Mouse (Mus musculus) limb, embryonic 15.5 days (tissue): Measurements from ENCODE around the gene Arid1b. TPM values are rescaled to one million over a fixed set of nuclear protein-coding genes. Genes with fewer than 3 reads are reported as not detected.
A peak's percentile ranks its signal among the peaks of the same experiment; 100 is the strongest.

Experiments used
- ATAC-seq: fragments of 200-750 bp; cut with Nextera tagmentation; 2 replicates; pipeline ENCODE4 v1.8.0; 2017; ENCODE audit warnings: low read depth, moderate TSS enrichment; ENCODE audit not compliant: insufficient number of reproducible peaks, low FRiP score, low TSS enrichment
- H3K27ac ChIP-seq: fragments of 300-500 bp; sonication (generic); 2 replicates; pipeline ENCODE4 v1.5.1; 2015; ENCODE audit warnings: moderate library complexity, mild to moderate bottlenecking, inconsistent platforms
- H3K27me3 ChIP-seq: fragments of 300-500 bp; sonication (generic); 2 replicates; pipeline ENCODE4 v1.6.1; 2015; ENCODE audit warnings: inconsistent platforms
- H3K36me3 ChIP-seq: fragments of 300-500 bp; sonication (generic); 2 replicates; pipeline ENCODE4 v1.6.1; 2015; ENCODE audit warnings: inconsistent platforms
- H3K4me1 ChIP-seq: fragments of 300-500 bp; sonication (generic); 2 replicates; pipeline ENCODE4 v1.6.1; 2015; ENCODE audit warnings: inconsistent platforms
- H3K4me2 ChIP-seq: fragments of 300-500 bp; sonication (generic); 2 replicates; pipeline ENCODE4 v1.6.1; 2015; ENCODE audit warnings: mild to moderate bottlenecking, inconsistent platforms
- H3K4me3 ChIP-seq: fragments of 300-500 bp; sonication (generic); 2 replicates; pipeline ENCODE4 v1.5.1; 2015; ENCODE audit warnings: mild to moderate bottlenecking, inconsistent platforms
- H3K9ac ChIP-seq: fragments of 300-500 bp; sonication (generic); 2 replicates; pipeline ENCODE4 v1.6.1; 2015; ENCODE audit warnings: inconsistent platforms
- H3K9me3 ChIP-seq: fragments of 300-500 bp; sonication (generic); 2 replicates; pipeline ENCODE4 v1.6.1; 2016; ENCODE audit warnings: inconsistent platforms
- WGBS: fragments of 180-500 bp; shearing (Covaris S2); methylation state at CpG from one replicate; pipeline ENCODE4 v1.1.7; 2015; 5-methylcytosine and 5-hydroxymethylcytosine counted together
- polyA plus RNA-seq: library from polyadenylated mRNA; unstranded; fragments of >200 nt; fragmentation: Nextera tagmentation; extraction: Ambion mirVana; gene quantifications from 2 replicates; pipeline ENCODE4 v1.2.1, GENCODE M21; 2015

Gene Arid1b
- polyA plus RNA-seq, 1 experiment from 2014 or later: 11.4 TPM

DNA sequence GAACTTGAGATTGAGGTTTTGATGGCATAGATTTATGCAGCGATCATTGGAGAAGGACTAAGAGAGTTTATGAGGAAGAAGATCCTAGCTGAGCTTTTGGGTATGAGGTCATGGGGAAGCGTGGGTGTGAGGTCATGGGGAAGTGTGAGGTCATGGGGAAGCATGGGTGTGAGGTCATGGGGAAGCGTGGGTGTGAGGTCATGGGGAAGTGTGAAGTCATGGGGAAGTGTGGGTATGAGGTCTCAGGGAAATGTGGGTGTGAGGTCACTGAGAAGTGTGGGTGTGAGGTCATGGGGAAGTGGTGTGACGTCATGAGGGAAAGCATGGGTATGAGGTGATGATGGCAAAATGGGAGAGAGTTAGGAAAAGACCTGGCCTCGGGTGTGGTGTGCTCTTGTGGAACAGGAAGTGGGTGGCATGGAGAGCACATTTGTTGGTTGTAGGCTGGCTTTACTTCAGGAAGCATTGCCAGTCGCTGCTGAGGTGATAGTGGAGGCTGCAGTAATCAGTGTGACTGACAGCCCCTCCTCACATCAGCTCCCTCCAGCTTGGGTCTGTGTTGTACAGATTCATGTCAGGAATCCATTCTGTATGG, 180.4 kb downstream of the Arid1b start:
- no peak overlapping the region for H3K4me2 ChIP-seq
- no peaks in the 10 kb centered on the region for H3K36me3 ChIP-seq
- H3K4me1 ChIP-seq: peaks cover 45% of the 10 kb centered on the region
- H3K27me3 ChIP-seq: no peaks in the 10 kb centered on the region
- no peak overlapping the region for H3K27ac ChIP-seq
- ATAC-seq: no peak
- WGBS: 69% methylated on average over 6 of the region's 6 CpGs
- H3K9ac ChIP-seq: no peak overlapping the region
- H3K9me3 ChIP-seq: no peaks in the 10 kb centered on the region
- H3K4me3 ChIP-seq: no peak overlapping the region

DNA sequence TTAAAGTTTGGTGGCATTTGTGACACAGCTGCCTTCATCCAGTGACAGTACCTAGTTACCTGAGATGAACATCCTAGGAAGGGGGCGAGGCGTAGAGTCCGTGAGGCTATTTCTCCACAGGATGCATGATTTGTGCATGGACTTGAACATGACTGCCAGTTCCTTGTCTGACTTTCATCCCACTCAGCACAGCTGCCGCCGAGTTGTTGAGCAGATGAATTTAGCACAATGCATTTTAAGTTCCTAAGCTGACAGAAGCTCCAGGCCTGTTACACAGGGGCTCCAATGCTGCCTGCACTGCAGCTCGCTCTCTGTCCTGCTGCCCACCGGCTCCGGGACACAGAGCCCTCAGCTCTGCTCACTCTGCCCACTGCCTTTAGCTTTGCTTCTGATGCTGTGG, 181.4 kb downstream of the Arid1b start:
- 78% methylated on average over 8 of the region's 8 CpGs for WGBS
- Histone ChIP-seq H3K4me2 (no peak overlapping the region), H3K27ac (no peak overlapping the region), H3K4me1 (peaks cover 46% of the 10 kb centered on the region), H3K9me3 (no peaks in the 10 kb centered on the region), H3K4me3 (no peak overlapping the region), H3K9ac (no peak overlapping the region), H3K27me3 (no peaks in the 10 kb centered on the region), H3K36me3 (no peaks in the 10 kb centered on the region)
- ATAC-seq: no peak

DNA sequence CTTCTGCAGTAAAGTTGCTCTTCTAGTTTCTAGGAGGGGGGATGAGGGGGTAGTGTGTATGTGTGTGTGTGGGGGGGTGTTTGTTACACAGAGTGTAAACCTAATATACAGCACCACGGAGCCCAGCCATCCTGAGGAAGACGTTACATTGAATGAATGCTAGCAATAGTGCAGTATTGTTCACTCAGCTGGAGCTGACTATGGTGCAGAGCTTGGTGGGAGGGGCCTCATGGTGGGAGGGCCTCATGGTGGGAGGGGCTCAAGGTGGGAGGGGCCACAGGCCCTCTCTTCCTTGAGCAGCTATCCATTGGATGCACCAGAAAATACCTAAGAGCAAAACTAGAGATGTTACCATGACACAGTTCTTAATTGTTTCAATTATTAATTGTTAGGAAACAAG, 182.2 kb downstream of the Arid1b start:
- Histone ChIP-seq H3K27me3 (no peaks in the 10 kb centered on the region), H3K9ac (no peak overlapping the region), H3K4me3 (no peak overlapping the region), H3K36me3 (no peaks in the 10 kb centered on the region), H3K9me3 (no peaks in the 10 kb centered on the region), H3K4me1 (peaks cover 50% of the 10 kb centered on the region), H3K4me2 (no peak overlapping the region), H3K27ac (no peak overlapping the region)
- ATAC-seq: no peak
- WGBS: 85% methylated on average over 2 of the region's 2 CpGs

DNA sequence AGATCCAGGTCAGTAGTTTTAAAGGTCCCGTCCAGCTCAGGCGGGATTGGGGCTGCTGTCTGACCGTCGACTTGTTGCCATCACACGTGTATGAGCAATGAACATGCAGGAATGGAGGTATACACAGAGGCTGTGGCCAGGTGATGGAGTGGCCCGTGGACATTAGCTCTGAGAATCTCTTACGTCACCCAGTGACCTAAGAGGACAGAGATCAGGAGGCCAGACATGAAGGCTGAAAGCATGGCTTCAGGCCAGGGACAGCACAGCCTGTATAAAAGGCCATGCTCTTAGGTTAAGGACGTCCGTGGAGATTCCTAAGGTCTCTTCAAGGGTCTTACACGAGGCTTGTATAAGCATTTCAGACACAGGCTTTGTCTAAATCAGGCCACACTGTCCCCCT, 184.4 kb downstream of the Arid1b start:
- ATAC-seq: no peak
- H3K27ac ChIP-seq: no peak overlapping the region
- H3K4me3 ChIP-seq: no peak overlapping the region
- no peaks in the 10 kb centered on the region for H3K27me3 ChIP-seq
- H3K4me1 ChIP-seq: peaks cover 54% of the 10 kb centered on the region
- no peak overlapping the region for H3K9ac ChIP-seq
- H3K4me2 ChIP-seq: no peak overlapping the region
- 81% methylated on average over 10 of the region's 10 CpGs for WGBS
- no peaks in the 10 kb centered on the region for H3K9me3 ChIP-seq
- no peaks in the 10 kb centered on the region for H3K36me3 ChIP-seq

DNA sequence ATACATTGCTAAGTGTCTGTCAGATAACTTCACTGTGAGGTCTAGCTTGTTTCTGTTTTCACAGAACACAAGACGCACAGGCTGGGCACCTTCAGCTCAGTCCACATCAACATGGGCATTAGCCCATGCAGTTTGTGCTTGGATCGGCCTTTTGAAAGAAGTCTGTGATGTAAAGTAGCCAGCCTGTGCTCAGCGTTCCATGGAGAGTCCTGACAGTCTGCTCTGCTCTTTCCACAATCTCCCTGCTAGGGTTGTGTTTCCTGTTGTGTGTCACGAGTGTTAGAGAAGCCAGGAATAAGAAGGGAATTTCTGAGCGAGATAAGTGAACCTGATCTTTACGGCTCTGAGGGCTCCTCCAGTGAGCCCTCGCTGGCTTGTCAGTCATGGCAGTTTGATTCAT, 184.9 kb downstream of the Arid1b start:
- H3K4me1 ChIP-seq: peaks cover 54% of the 10 kb centered on the region
- H3K9me3 ChIP-seq: no peaks in the 10 kb centered on the region
- H3K4me3 ChIP-seq: no peak overlapping the region
- no peak overlapping the region for H3K4me2 ChIP-seq
- no peak overlapping the region for H3K9ac ChIP-seq
- no peak for ATAC-seq
- no peaks in the 10 kb centered on the region for H3K36me3 ChIP-seq
- 47% methylated on average over 7 of the region's 7 CpGs for WGBS
- H3K27me3 ChIP-seq: no peaks in the 10 kb centered on the region
- H3K27ac ChIP-seq: no peak overlapping the region

DNA sequence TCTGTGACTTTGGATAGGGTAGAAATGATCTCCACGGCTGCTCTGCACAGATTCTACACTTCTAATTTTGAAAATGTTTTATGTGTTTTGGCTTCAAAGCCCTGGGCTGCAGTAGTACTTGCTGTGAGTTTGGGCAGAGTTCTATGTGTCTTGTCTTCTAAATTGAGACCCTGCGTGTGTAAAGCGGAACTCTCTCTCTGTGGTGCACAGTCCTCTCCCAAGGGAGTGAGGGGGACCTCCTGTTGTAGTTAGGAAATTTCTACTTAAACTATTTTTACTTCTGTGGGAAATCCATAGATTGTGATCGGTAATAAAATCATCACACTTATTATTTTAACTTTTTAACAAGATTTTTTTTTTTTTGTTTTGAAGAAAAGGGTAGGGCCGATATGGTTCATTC, 185.3 kb downstream of the Arid1b start:
- H3K27ac ChIP-seq: no peak overlapping the region
- WGBS: 62% methylated on average over 5 of the region's 5 CpGs
- H3K9ac ChIP-seq: no peak overlapping the region
- no peak overlapping the region for H3K4me2 ChIP-seq
- H3K4me1 ChIP-seq: peaks cover 53% of the 10 kb centered on the region
- no peaks in the 10 kb centered on the region for H3K27me3 ChIP-seq
- no peak for ATAC-seq
- no peaks in the 10 kb centered on the region for H3K36me3 ChIP-seq
- no peak overlapping the region for H3K4me3 ChIP-seq
- H3K9me3 ChIP-seq: no peaks in the 10 kb centered on the region

DNA sequence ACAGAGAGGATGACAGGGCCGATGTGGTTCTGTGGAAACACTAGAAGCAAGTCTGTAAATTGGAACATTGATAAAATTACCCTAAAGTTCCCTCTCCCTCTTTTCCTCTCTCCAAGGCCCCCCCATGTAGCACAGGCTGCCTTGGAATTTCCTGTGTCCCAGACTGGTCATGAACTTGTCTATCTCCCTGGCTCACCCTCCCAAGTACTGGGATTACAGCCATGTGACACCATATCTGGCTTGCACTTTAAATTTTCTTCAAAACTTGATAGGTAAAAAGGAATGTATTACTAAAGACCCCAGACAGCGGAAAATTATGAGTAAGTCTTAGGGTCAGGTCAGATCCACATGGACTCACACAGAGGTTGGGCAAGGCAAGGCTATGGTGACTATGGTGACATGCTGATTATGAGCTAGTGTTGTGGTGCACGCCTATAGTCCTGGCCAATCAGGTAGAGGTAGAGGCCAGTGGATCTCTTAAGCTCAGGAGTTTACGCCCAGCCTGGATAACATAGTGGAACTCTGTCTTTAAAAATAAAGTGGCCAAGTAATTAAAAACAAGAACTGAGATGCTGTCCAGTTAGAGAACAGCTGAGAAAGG, 185.9 kb downstream of the Arid1b start:
- ATAC-seq: no peak
- peaks cover 54% of the 10 kb centered on the region for H3K4me1 ChIP-seq
- no peak overlapping the region for H3K4me2 ChIP-seq
- H3K36me3 ChIP-seq: no peaks in the 10 kb centered on the region
- H3K9ac ChIP-seq: no peak overlapping the region
- no peak overlapping the region for H3K4me3 ChIP-seq
- no peaks in the 10 kb centered on the region for H3K9me3 ChIP-seq
- H3K27ac ChIP-seq: no peak overlapping the region
- no peaks in the 10 kb centered on the region for H3K27me3 ChIP-seq
- WGBS: 86% methylated on average over 4 of the region's 4 CpGs

DNA sequence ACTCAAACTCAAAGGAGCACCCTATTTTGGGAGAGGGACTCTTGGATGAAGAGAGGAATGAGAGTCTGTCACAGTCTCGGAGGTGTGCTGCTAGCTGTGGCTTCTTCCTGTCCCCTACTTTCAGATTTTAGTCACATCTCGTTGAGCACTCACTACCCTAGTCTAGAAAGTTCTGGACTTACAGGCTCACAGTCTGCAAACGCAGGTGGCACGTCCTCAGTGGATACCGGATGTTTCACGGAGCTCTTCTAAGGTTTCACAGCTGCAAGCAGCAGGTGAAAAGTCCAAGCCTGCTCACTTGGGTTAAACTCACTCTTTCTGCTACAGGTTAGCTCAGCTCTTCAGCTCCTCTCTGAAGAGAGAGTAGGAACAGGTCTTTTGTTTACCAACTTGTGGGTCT, 186.8 kb downstream of the Arid1b start:
- 55% methylated on average over 6 of the region's 6 CpGs for WGBS

DNA sequence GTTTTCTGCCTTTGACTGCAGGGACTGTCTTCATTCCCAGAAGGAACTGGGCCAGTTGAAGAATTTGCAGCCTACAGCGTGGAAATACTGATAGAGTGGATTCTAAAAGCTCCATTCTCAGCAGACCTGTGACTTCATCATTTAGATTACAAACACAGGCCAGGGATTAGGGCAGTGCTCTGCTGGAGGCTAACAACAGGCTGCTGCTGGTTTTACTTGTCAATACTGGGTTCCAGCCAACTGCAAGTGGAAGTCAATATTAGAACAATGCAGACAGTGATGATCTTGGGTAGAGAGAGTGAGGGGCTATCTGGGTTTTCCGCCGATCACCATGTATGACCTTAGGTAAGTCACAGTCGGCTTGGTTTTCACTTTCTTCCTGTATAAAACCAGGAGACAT, 188.4 kb downstream of the Arid1b start:
- Histone ChIP-seq H3K9ac (no peak overlapping the region), H3K27me3 (no peaks in the 10 kb centered on the region), H3K27ac (no peak overlapping the region), H3K9me3 (no peaks in the 10 kb centered on the region), H3K36me3 (no peaks in the 10 kb centered on the region), H3K4me3 (no peak overlapping the region), H3K4me1 (peaks cover 40% of the 10 kb centered on the region), H3K4me2 (no peak overlapping the region)
- no peak for ATAC-seq
- WGBS: 83% methylated on average over 4 of the region's 4 CpGs

More for the DNA sequence above, 186.8 kb downstream of the Arid1b start:
- Histone ChIP-seq H3K4me3 (no peak overlapping the region), H3K27ac (no peak overlapping the region), H3K4me2 (no peak overlapping the region), H3K27me3 (no peaks in the 10 kb centered on the region), H3K4me1 (peaks cover 46% of the 10 kb centered on the region), H3K36me3 (no peaks in the 10 kb centered on the region), H3K9ac (no peak overlapping the region), H3K9me3 (no peaks in the 10 kb centered on the region)
- ATAC-seq: no peak

DNA sequence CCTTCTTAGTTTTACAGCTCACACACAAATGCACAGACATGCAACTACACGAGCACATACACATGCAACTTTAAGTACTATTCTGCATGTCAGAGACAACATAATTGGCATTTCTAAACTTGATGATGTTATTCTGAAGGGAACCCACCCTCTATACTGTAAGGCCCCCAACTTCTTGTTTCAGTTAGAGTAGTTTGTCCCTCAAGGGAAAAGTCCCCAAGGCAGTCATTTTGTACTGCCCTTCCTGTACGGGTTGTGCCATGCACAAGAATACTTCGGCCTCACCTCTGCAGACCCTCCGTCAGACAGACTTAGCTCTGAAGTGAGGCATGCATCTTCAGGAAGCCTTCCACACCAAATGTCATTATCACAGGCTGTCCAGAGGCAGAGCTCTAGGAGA, 191.4 kb downstream of the Arid1b start:
- Histone ChIP-seq H3K4me3 (no peak overlapping the region), H3K36me3 (no peaks in the 10 kb centered on the region), H3K4me1 (peaks cover 23% of the 10 kb centered on the region), H3K27me3 (no peaks in the 10 kb centered on the region), H3K9ac (no peak overlapping the region), H3K27ac (no peak overlapping the region), H3K9me3 (no peaks in the 10 kb centered on the region), H3K4me2 (no peak overlapping the region)
- WGBS: 70% methylated on average over 4 of the region's 4 CpGs
- ATAC-seq: no peak

DNA sequence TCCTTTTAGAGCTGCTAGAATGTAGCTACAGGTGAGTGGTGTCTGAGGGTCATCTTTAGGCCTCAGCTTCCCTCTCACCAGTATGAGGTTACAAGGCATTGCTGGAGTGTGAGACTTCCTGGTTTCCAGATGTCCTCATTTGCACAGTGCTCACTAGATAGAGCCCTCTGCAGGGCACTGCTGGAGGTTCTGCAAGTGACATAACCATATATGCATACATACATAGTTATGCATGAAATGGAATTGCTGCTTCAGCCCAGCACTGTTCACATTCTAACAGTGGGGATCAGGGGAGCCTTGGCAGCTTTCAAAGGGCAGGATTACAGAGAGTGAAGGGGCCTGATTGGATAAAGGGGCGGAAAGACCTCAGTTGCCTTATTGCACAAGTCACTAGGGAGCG, 193.4 kb downstream of the Arid1b start:
- ATAC-seq: no peak
- Histone ChIP-seq H3K27ac (no peak overlapping the region), H3K4me3 (no peak overlapping the region), H3K4me1 (peaks cover 11% of the 10 kb centered on the region), H3K4me2 (no peak overlapping the region), H3K36me3 (no peaks in the 10 kb centered on the region), H3K27me3 (no peaks in the 10 kb centered on the region), H3K9ac (no peak overlapping the region), H3K9me3 (no peaks in the 10 kb centered on the region)
- 82% methylated on average over 2 of the region's 2 CpGs for WGBS

DNA sequence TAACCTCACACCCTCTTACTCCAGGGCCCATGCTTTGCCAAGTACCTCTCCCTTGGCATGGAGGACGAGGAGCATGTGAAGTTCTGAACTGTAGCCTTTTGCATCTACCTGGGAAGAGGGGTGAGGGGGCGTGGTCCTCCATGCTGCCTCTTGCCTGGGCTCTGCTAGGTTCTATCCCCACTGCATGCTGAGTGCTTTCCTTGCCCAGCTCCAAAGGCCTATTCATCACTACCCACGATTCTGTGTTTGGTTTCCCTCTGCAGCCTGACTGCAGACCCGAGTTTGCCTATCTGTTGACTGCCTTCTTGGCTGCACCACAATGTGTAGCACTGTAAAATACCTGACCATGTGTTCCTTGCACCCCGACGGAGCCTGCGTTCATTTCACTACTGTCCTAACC, 194.3 kb downstream of the Arid1b start:
- H3K27ac ChIP-seq: peak overlapping the region; percentile 2
- H3K9me3 ChIP-seq: no peaks in the 10 kb centered on the region
- WGBS: 64% methylated on average over 7 of the region's 7 CpGs
- H3K4me1 ChIP-seq: peaks cover 11% of the 10 kb centered on the region
- no peak overlapping the region for H3K4me3 ChIP-seq
- no peak overlapping the region for H3K4me2 ChIP-seq
- no peaks in the 10 kb centered on the region for H3K27me3 ChIP-seq
- no peaks in the 10 kb centered on the region for H3K36me3 ChIP-seq
- no peak for ATAC-seq
- no peak overlapping the region for H3K9ac ChIP-seq
